ENCODE assay signal across 18 mouse cellular contexts in the genomic region with DNA sequence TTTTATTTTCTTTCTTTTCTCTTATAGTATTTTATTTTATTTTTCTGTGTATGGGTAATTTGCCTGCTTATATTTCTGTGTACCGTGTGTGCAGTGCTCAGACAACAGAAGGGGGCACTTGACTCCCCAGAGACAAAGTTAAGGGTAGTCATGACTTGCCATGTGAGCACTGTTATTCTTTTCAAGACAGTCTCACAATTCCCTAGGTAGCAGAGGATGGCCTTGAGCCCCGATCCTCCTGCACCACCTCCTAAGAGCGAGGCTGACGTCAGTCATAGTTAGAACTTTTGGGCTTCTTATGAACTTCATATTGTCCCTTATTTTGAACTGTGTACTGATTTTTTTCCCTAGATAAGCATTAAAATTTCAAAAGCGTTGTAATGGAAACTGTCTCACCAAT. TPM values are rescaled to one million over a fixed set of nuclear protein-coding genes. Genes with fewer than 3 reads are reported as not detected.
A peak's percentile ranks its signal among the peaks of the same experiment; 100 is the strongest.
DNase-seq lines count a peak whose midpoint lies in the region; ATAC-seq and TF ChIP-seq lines count a peak whose summit lies in the region.
"Had no signal": no experiment of that assay in that cellular context is flagged by ENCODE, and none has a peak within 500 bp of the region (broad histone marks: within the 10 kb centered on the region; RNA-seq: fewer than 3 reads in every experiment).

No protein-coding gene starts in this region.

- H3K4me2 ChIP-seq in CH12.LX (ENCODE audit: insufficient read depth, low read depth, poor library complexity, severe bottlenecking) = no peak overlapping the region
- no peak overlapping the region for H3K4me2 ChIP-seq in hindbrain, embryonic 14.5 days (replicated peaks)
- H3K4me2 ChIP-seq in midbrain, embryonic 13.5 days (replicated peaks) = peak overlapping the region; percentile 7; the same call in 1 of the 2 replicates
- no peak overlapping the region for H3K4me2 ChIP-seq in heart, embryonic 12.5 days
- H3K4me2 ChIP-seq: embryonic facial prominence, embryonic 15.5 days; heart, embryonic 13.5 days; limb, embryonic 12.5 days; liver, embryonic 12.5 days had no signal

- no peak for TF ChIP-seq EP300 in CH12.LX (IDR thresholded peaks at IDR 0.05; ENCODE audit: low read length)

- TF ChIP-seq RAD21 in CH12.LX (IDR thresholded peaks at IDR 0.05; ENCODE audit: low read depth, low read length) = no peak

- dilution Hi-C loops in CH12.LX (cut with MboI; ENCODE audit: extremely low pct_ligation_motif_present, extremely low pct_unique_long_range_greater_than_20kb, low sequenced_read_pairs) = no loop called here

- no peaks in the 10 kb centered on the region; the same call in 1 of the 2 replicates for H3K79me2 ChIP-seq in CH12.LX (replicated peaks; ENCODE audit: control insufficient read depth, extremely low read depth, insufficient read depth, poor library complexity, severe bottlenecking)

- TF ChIP-seq CTCF in CH12.LX (conservative IDR thresholded peaks at IDR 0.05 in 1 of 2, IDR thresholded peaks at IDR 0.05 in 1 of 2; ENCODE audit: low read depth in 2 of 2, low read length in 2 of 2) = no peak

- H3K4me1 ChIP-seq in CH12.LX (ENCODE audit: control insufficient read depth in 1 of 2, insufficient read depth in 2 of 2) = peaks cover 14 to 61% of the 10 kb centered on the region in 2 experiments
- no peaks in the 10 kb centered on the region for H3K4me1 ChIP-seq in brown adipose tissue, adult 24 weeks (ENCODE audit: control insufficient read depth, insufficient read depth, insufficient read length, low read length)
- peaks cover 13% of the 10 kb centered on the region for H3K4me1 ChIP-seq in hindbrain, embryonic 14.5 days (replicated peaks; ENCODE audit: control insufficient read depth, insufficient read depth, low read length)
- H3K4me1 ChIP-seq in midbrain, embryonic 13.5 days (replicated peaks) = peaks cover 23% of the 10 kb centered on the region
- H3K4me1 ChIP-seq in heart, embryonic 12.5 days (replicated peaks) = no peaks in the 10 kb centered on the region
- H3K4me1 ChIP-seq: embryonic facial prominence, embryonic 15.5 days; heart, embryonic 13.5 days; liver, embryonic 12.5 days had no signal

- no peak overlapping the region for H3K27ac ChIP-seq in CH12.LX (ENCODE audit: insufficient read depth, low read depth)
- H3K27ac ChIP-seq in brown adipose tissue, adult 24 weeks (replicated peaks; ENCODE audit: low read depth, low read length) = peak overlapping the region; percentile 40; the same call in 1 of the 2 replicates
- 0 out of 2 replicates have a peak overlapping the region, but pooled peaks have one; percentile 55 for H3K27ac ChIP-seq in hindbrain, embryonic 14.5 days
- peak overlapping the region; percentile 22; the same call in 1 of the 2 replicates for H3K27ac ChIP-seq in midbrain, embryonic 13.5 days
- H3K27ac ChIP-seq in heart, embryonic 12.5 days (ENCODE audit: poor library complexity, severe bottlenecking) = no peak overlapping the region
- H3K27ac ChIP-seq: embryonic facial prominence, embryonic 15.5 days; heart, embryonic 13.5 days; limb, embryonic 12.5 days; liver, embryonic 12.5 days had no signal

- ATAC-seq in hindbrain, embryonic 14.5 days (ENCODE audit: low FRiP score) = peak; percentile 41; the same call in 1 of the 2 replicates
- peak; percentile 70 for ATAC-seq in midbrain, embryonic 13.5 days
- no peak for ATAC-seq in heart, embryonic 12.5 days (ENCODE audit: insufficient number of reproducible peaks, low FRiP score)
- ATAC-seq: activated CD4-positive, CD25-positive, alpha-beta regulatory T cell, adult 4 months; liver, embryonic 12.5 days had no signal

- WGBS in hindbrain, embryonic 14.5 days = 38% methylated on average over 5 of the region's 5 CpGs
- WGBS in midbrain, embryonic 13.5 days = 38% methylated on average over 5 of the region's 5 CpGs
- 93% methylated on average over 5 of the region's 5 CpGs for WGBS in heart, embryonic 12.5 days

- H3K36me3 ChIP-seq in CH12.LX (replicated peaks in 1 of 2; ENCODE audit: control insufficient read depth in 1 of 2, insufficient read depth in 1 of 2, low read length in 1 of 2) = peaks cover 13 to 43% of the 10 kb centered on the region in 2 experiments
- H3K36me3 ChIP-seq in hindbrain, embryonic 14.5 days (replicated peaks; ENCODE audit: control insufficient read depth, insufficient read depth) = peaks cover 39% of the 10 kb centered on the region
- peaks cover 35% of the 10 kb centered on the region for H3K36me3 ChIP-seq in midbrain, embryonic 13.5 days
- peaks cover 16% of the 10 kb centered on the region for H3K36me3 ChIP-seq in heart, embryonic 12.5 days

- no peak overlapping the region for H3K4me3 ChIP-seq in CH12.LX (replicated peaks in 1 of 3; ENCODE audit: low read depth in 2 of 3, low read length in 2 of 3, poor library complexity in 1 of 3)
- no peak overlapping the region for H3K4me3 ChIP-seq in brown adipose tissue, adult 24 weeks (ENCODE audit: insufficient read depth, low read depth, low read length)
- H3K4me3 ChIP-seq in hindbrain, embryonic 14.5 days (replicated peaks; ENCODE audit: low read length) = no peak overlapping the region
- no peak overlapping the region for H3K4me3 ChIP-seq in midbrain, embryonic 13.5 days (replicated peaks)
- no peak overlapping the region for H3K4me3 ChIP-seq in heart, embryonic 12.5 days
- H3K4me3 ChIP-seq: embryonic facial prominence, embryonic 15.5 days; heart, embryonic 13.5 days; limb, embryonic 12.5 days; liver, embryonic 12.5 days had no signal

- no peak for TF ChIP-seq POLR2A in CH12.LX (IDR thresholded peaks at IDR 0.05; ENCODE audit: low read depth, low read length)

- H3K9me3 ChIP-seq in CH12.LX (replicated peaks; ENCODE audit: low read length) = no peaks in the 10 kb centered on the region
- no peaks in the 10 kb centered on the region for H3K9me3 ChIP-seq in hindbrain, embryonic 14.5 days (ENCODE audit: control insufficient read depth, low read length)
- H3K9me3 ChIP-seq in midbrain, embryonic 13.5 days = no peaks in the 10 kb centered on the region
- no peaks in the 10 kb centered on the region for H3K9me3 ChIP-seq in heart, embryonic 12.5 days (replicated peaks)
- H3K9me3 ChIP-seq: embryonic facial prominence, embryonic 15.5 days; heart, embryonic 13.5 days; limb, embryonic 12.5 days; liver, embryonic 12.5 days had no signal

- H3K27me3 ChIP-seq in CH12.LX (replicated peaks) = no peaks in the 10 kb centered on the region
- no peaks in the 10 kb centered on the region for H3K27me3 ChIP-seq in hindbrain, embryonic 14.5 days (ENCODE audit: control insufficient read depth, insufficient read depth, low read length)
- no peaks in the 10 kb centered on the region for H3K27me3 ChIP-seq in midbrain, embryonic 13.5 days
- H3K27me3 ChIP-seq in heart, embryonic 12.5 days (replicated peaks) = no peaks in the 10 kb centered on the region
- H3K27me3 ChIP-seq: embryonic facial prominence, embryonic 15.5 days; heart, embryonic 13.5 days; limb, embryonic 12.5 days; liver, embryonic 12.5 days had no signal

- peak; percentile 33 for DNase-seq in CH12.LX (ENCODE audit: extremely low read depth)
- DNase-seq in hindbrain, embryonic 14.5 days (ENCODE audit: low spot score) = no peak
- DNase-seq in frontal cortex, postnatal 36 days (ENCODE audit: low spot score in 2 of 2) = no peak
- DNase-seq in ovary, postnatal 10 days (ENCODE audit: low spot score) = no peak
- DNase-seq: adrenal gland, postnatal 10 days; cerebellum, adult 9-11 months; kidney, adult 9 months; lung, adult 2 months; lung, postnatal 36 days; thymus, postnatal 36 days had no signal

- in situ Hi-C loops in CH12.LX (cut with MboI; ENCODE audit: low pct_ligation_motif_present, low pct_unique_long_range_greater_than_20kb, low sequenced_read_pairs) = no loop called here

- no peak overlapping the region for H3K9ac ChIP-seq in CH12.LX (ENCODE audit: insufficient read depth, low read depth)
- H3K9ac ChIP-seq in hindbrain, embryonic 14.5 days = no peak overlapping the region
- 0 out of 2 replicates have a peak overlapping the region, but pooled peaks have one; percentile 25 for H3K9ac ChIP-seq in midbrain, embryonic 13.5 days (replicated peaks)
- H3K9ac ChIP-seq in heart, embryonic 12.5 days = no peak overlapping the region
- H3K9ac ChIP-seq: embryonic facial prominence, embryonic 15.5 days; heart, embryonic 13.5 days; limb, embryonic 12.5 days; liver, embryonic 12.5 days had no signal

TF ChIP-seq in CH12.LX, 34 proteins besides CTCF, POLR2A, EP300 and RAD21:
- TF ChIP-seq CHD1 (IDR thresholded peaks at IDR 0.05; ENCODE audit: low read depth, low read length) (no peak), ZKSCAN1 (IDR thresholded peaks at IDR 0.05; ENCODE audit: borderline replicate concordance, low read depth, low read length) (no peak), PAX5 (IDR thresholded peaks at IDR 0.05; ENCODE audit: low read length) (no peak), ZMIZ1 (IDR thresholded peaks at IDR 0.05; ENCODE audit: low read depth, low read length) (no peak), MXI1 (IDR thresholded peaks at IDR 0.05; ENCODE audit: low read depth, low read length) (no peak), NRF1 (IDR thresholded peaks at IDR 0.05; ENCODE audit: low read depth, low read length) (no peak)

RNA-seq across cellular contexts. Expression of a gene that starts 48.5 kb away (rescaled TPM):
- total RNA-seq in CH12.LX (2012; rRNA removed) = 11.8 and 12.7 TPM in 2 replicates
- total RNA-seq in CH12.LX (2014; rRNA removed) = 19.5 and 23.4 TPM in 2 replicates
- polyA plus RNA-seq in CH12.LX (2012; ENCODE audit: insufficient read length, low read depth) = 15.9 and 18.0 TPM in 2 replicates
- 5.2 TPM in 2 replicates for polyA plus RNA-seq in brown adipose tissue, adult 24 weeks (2012; ENCODE audit: insufficient read depth, insufficient read length, missing spikeins)
- polyA plus RNA-seq in hindbrain, embryonic 14.5 days (2014; fragmentation: Nextera tagmentation; extraction: Ambion mirVana) = 25.8 and 27.3 TPM in 2 replicates
- polyA plus RNA-seq in midbrain, embryonic 13.5 days (2015; fragmentation: Nextera tagmentation; extraction: Ambion mirVana) = 25.5 and 27.9 TPM in 2 replicates
- polyA plus RNA-seq in heart, embryonic 12.5 days (2016; fragmentation: Nextera tagmentation; extraction: Ambion mirVana) = 12.2 and 12.9 TPM in 2 replicates

Comparison
In these comparisons a context has a peak if more than half of its experiments do, and no peak if none do; other contexts are left out.
1. H3K27ac ChIP-seq: peak in brown adipose tissue, adult 24 weeks (single experiment), hindbrain, embryonic 14.5 days (single experiment) and midbrain, embryonic 13.5 days (single experiment); none in CH12.LX (single experiment) and heart, embryonic 12.5 days (single experiment).